Mouse (Mus musculus) MN1 (cell line): ENCODE data around the gene Scn3b.

Source experiments
- DNase-seq: peaks from one replicate; pipeline ENCODE4 v3.0.0-alpha.2; 2016; ENCODE audit warnings: low spot score

Gene Scn3b

GRCm38 (mm10) chr9:40268748-40269102 is 292 bp upstream of the Scn3b start:
- DNase-seq, result no peak

GRCm38 (mm10) chr9:40269880-40270279 is 863 bp downstream of the Scn3b start:
- DNase-seq, result peak; percentile 41

- no peak for DNase-seq
These were observed 2.1 kb downstream of the Scn3b start for GRCm38 (mm10) chr9:40271075-40271474.

- DNase-seq, result no peak
These were observed 3.8 kb downstream of the Scn3b start for GRCm38 (mm10) chr9:40272822-40273221.

GRCm38 (mm10) chr9:40275904-40276303 is 6.9 kb downstream of the Scn3b start:
- peak; percentile 42 for DNase-seq

- no peak for DNase-seq
These were observed 8.7 kb downstream of the Scn3b start for GRCm38 (mm10) chr9:40277671-40278070.

- no peak for DNase-seq
These were observed 10.4 kb downstream of the Scn3b start for GRCm38 (mm10) chr9:40279438-40279837.

GRCm38 (mm10) chr9:40282968-40283367 is 14.0 kb downstream of the Scn3b start:
- no peak for DNase-seq

GRCm38 (mm10) chr9:40292475-40292874 is 23.5 kb downstream of the Scn3b start:
- DNase-seq, result no peak

- no peak for DNase-seq
These were observed 24.3 kb downstream of the Scn3b start for GRCm38 (mm10) chr9:40293286-40293685.

GRCm38 (mm10) chr9:40293740-40294139 is 24.7 kb downstream of the Scn3b start:
- no peak for DNase-seq

- DNase-seq, result no peak
These were observed 25.2 kb downstream of the Scn3b start for GRCm38 (mm10) chr9:40294210-40294609.

- DNase-seq, result no peak
These were observed 25.8 kb downstream of the Scn3b start for GRCm38 (mm10) chr9:40294866-40295265.

- DNase-seq, result no peak
These were observed 27.2 kb downstream of the Scn3b start for GRCm38 (mm10) chr9:40296251-40296650.

- no peak for DNase-seq
These were observed 29.0 kb downstream of the Scn3b start for GRCm38 (mm10) chr9:40297969-40298368.

- DNase-seq, result no peak
These were observed 30.3 kb downstream of the Scn3b start for GRCm38 (mm10) chr9:40299323-40299722.

GRCm38 (mm10) chr9:40300018-40300989 is 31.3 kb downstream of the Scn3b start:
- DNase-seq, result no peak

GRCm38 (mm10) chr9:40301475-40301874 is 32.5 kb downstream of the Scn3b start:
- peak; percentile 31 for DNase-seq

GRCm38 (mm10) chr9:40302375-40302774 is 33.4 kb downstream of the Scn3b start:
- no peak for DNase-seq

- no peak for DNase-seq
These were observed 35.2 kb downstream of the Scn3b start for GRCm38 (mm10) chr9:40304243-40304642.

GRCm38 (mm10) chr9:40307311-40307710 is 38.3 kb downstream of the Scn3b start:
- no peak for DNase-seq

- DNase-seq, result no peak
These were observed 40.9 kb downstream of the Scn3b start for GRCm38 (mm10) chr9:40309876-40310275.

GRCm38 (mm10) chr9:40311813-40312212 is 42.8 kb downstream of the Scn3b start:
- DNase-seq, result no peak
